Mouse (Mus musculus): ENCODE data around the gene Rps6ka5. TPM values are rescaled to one million over a fixed set of nuclear protein-coding genes. Genes with fewer than 3 reads are reported as not detected.
A peak's percentile ranks its signal among the peaks of the same experiment; 100 is the strongest.

Gene Rps6ka5
- polyA plus RNA-seq, 1 experiment from 2014 or later, result 5.8 TPM

- WGBS, result 71% methylated on average over 5 of the region's 5 CpGs
- peaks cover 32 to 46% of the 10 kb centered on the region in 2 experiments for H3K4me1 ChIP-seq (ENCODE audit: control insufficient read depth in 2 of 2, insufficient read depth in 2 of 2, low read length in 2 of 2)
- no peak for ATAC-seq (ENCODE audit: insufficient number of reproducible peaks, insufficient read depth, low FRiP score, low read depth)
- H3K27ac ChIP-seq (replicated peaks in 1 of 2; ENCODE audit: control insufficient read depth in 1 of 2, insufficient read depth in 1 of 2, low read depth in 2 of 2, low read length in 2 of 2), result peak overlapping the region; percentile 10 to 79; a peak in 3 of 4 replicates
- H3K9ac ChIP-seq (ENCODE audit: low read length), result no peak overlapping the region
- H3K9me3 ChIP-seq (ENCODE audit: control insufficient read depth, low read length), result no peaks in the 10 kb centered on the region
- no peak overlapping the region for H3K4me3 ChIP-seq (ENCODE audit: control insufficient read depth in 1 of 2, insufficient read depth in 1 of 2, low read depth in 1 of 2, low read length in 2 of 2)
- H3K36me3 ChIP-seq (ENCODE audit: control insufficient read depth, insufficient read depth, low read length), result no peaks in the 10 kb centered on the region
- no peaks in the 10 kb centered on the region for H3K27me3 ChIP-seq (ENCODE audit: control insufficient read depth, insufficient read depth, low read length)
- H3K4me2 ChIP-seq (ENCODE audit: low read length), result no peak overlapping the region
Measured at GRCm38 (mm10) chr12:100530871-100531270, 195.9 kb downstream of the Rps6ka5 start.

DNA sequence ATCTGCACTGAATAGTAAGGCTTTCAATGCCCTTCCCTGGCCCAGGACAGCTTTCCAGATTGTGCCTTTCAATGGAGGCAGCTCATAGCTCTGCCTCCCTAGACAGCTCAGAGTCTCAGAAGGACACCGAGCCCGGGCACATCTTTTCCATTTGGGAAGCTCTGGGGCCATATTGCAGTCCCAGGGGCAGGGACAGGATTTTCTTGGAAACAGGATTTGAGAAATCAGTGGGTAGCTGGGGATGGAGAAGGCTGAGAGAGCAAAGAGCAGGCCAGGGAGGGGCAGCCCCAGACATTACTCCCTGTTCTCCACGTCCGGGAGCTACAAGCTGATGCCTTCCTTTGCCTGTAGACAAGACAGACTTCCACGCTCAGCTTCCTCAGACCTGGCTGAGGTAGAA, 197.1 kb downstream of the Rps6ka5 start:
- no peaks in the 10 kb centered on the region for H3K9me3 ChIP-seq (ENCODE audit: control insufficient read depth, low read length)
- no peaks in the 10 kb centered on the region for H3K36me3 ChIP-seq (ENCODE audit: control insufficient read depth, insufficient read depth, low read length)
- H3K4me2 ChIP-seq (ENCODE audit: low read length), result no peak overlapping the region
- 72% methylated on average over 5 of the region's 5 CpGs for WGBS
- peak overlapping the region; percentile 8 to 79; a peak in 3 of 4 replicates for H3K27ac ChIP-seq (replicated peaks in 1 of 2; ENCODE audit: control insufficient read depth in 1 of 2, insufficient read depth in 1 of 2, low read depth in 2 of 2, low read length in 2 of 2)
- H3K4me3 ChIP-seq (ENCODE audit: control insufficient read depth in 1 of 2, insufficient read depth in 1 of 2, low read depth in 1 of 2, low read length in 2 of 2), result no peak overlapping the region
- no peak overlapping the region for H3K9ac ChIP-seq (ENCODE audit: low read length)
- peaks cover 30 to 43% of the 10 kb centered on the region in 2 experiments for H3K4me1 ChIP-seq (ENCODE audit: control insufficient read depth in 2 of 2, insufficient read depth in 2 of 2, low read length in 2 of 2)
- ATAC-seq (ENCODE audit: insufficient number of reproducible peaks, insufficient read depth, low FRiP score, low read depth), result no peak
- no peaks in the 10 kb centered on the region for H3K27me3 ChIP-seq (ENCODE audit: control insufficient read depth, insufficient read depth, low read length)

DNA sequence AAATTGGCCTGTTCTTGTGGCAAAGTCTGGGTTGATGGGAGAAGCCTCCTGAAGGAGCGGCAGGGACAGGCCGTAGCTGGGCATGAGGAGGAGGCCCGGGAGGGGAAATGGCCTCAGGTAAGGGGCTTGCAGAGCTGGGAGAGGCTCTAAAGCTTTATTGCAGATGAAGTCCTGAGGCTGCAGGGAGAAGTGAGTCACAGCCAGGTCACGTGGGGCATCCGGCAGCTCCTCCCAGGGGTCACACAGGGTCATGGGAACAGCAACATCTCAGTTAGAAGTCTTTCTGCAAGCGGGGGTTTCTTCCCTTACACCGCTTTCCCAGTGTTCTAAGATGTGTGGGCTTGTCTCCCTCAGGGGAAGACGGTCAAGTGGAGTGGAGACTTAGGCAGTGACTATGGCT, 197.6 kb downstream of the Rps6ka5 start:
- Histone ChIP-seq H3K9ac (ENCODE audit: low read length) (peak overlapping the region; percentile 55), H3K4me1 (ENCODE audit: control insufficient read depth in 2 of 2, insufficient read depth in 2 of 2, low read length in 2 of 2) (peaks cover 26 to 38% of the 10 kb centered on the region in 2 experiments), H3K27me3 (ENCODE audit: control insufficient read depth, insufficient read depth, low read length) (no peaks in the 10 kb centered on the region), H3K27ac (replicated peaks in 1 of 2; ENCODE audit: control insufficient read depth in 1 of 2, insufficient read depth in 1 of 2, low read depth in 2 of 2, low read length in 2 of 2) (peak overlapping the region; percentile 58 to 79), H3K9me3 (ENCODE audit: control insufficient read depth, low read length) (no peaks in the 10 kb centered on the region), H3K4me3 (ENCODE audit: control insufficient read depth in 1 of 2, insufficient read depth in 1 of 2, low read depth in 1 of 2, low read length in 2 of 2) (no peak overlapping the region), H3K4me2 (ENCODE audit: low read length) (no peak overlapping the region; the same call in 1 of the 2 replicates), H3K36me3 (ENCODE audit: control insufficient read depth, insufficient read depth, low read length) (no peaks in the 10 kb centered on the region)
- ATAC-seq (ENCODE audit: insufficient number of reproducible peaks, insufficient read depth, low FRiP score, low read depth), result 0 out of 2 replicates have a peak, but pooled peaks have one; percentile 12
- WGBS, result 44% methylated on average over 8 of the region's 8 CpGs

GRCm38 (mm10) chr12:100528246-100528645, 198.5 kb downstream of the Rps6ka5 start:
- Histone ChIP-seq H3K4me3 (ENCODE audit: control insufficient read depth in 1 of 2, insufficient read depth in 1 of 2, low read depth in 1 of 2, low read length in 2 of 2) (no peak overlapping the region), H3K4me2 (ENCODE audit: low read length) (peak overlapping the region; percentile 59; the same call in 1 of the 2 replicates), H3K27ac (replicated peaks in 1 of 2; ENCODE audit: control insufficient read depth in 1 of 2, insufficient read depth in 1 of 2, low read depth in 2 of 2, low read length in 2 of 2) (peak overlapping the region; percentile 58 to 79), H3K9ac (ENCODE audit: low read length) (peak overlapping the region; percentile 55), H3K9me3 (ENCODE audit: control insufficient read depth, low read length) (no peaks in the 10 kb centered on the region), H3K36me3 (ENCODE audit: control insufficient read depth, insufficient read depth, low read length) (no peaks in the 10 kb centered on the region), H3K4me1 (ENCODE audit: control insufficient read depth in 2 of 2, insufficient read depth in 2 of 2, low read length in 2 of 2) (peaks cover 21 to 34% of the 10 kb centered on the region in 2 experiments), H3K27me3 (ENCODE audit: control insufficient read depth, insufficient read depth, low read length) (no peaks in the 10 kb centered on the region)
- ATAC-seq (ENCODE audit: insufficient number of reproducible peaks, insufficient read depth, low FRiP score, low read depth), result no peak
- WGBS, result 40% methylated on average over 3 of the region's 3 CpGs

DNA sequence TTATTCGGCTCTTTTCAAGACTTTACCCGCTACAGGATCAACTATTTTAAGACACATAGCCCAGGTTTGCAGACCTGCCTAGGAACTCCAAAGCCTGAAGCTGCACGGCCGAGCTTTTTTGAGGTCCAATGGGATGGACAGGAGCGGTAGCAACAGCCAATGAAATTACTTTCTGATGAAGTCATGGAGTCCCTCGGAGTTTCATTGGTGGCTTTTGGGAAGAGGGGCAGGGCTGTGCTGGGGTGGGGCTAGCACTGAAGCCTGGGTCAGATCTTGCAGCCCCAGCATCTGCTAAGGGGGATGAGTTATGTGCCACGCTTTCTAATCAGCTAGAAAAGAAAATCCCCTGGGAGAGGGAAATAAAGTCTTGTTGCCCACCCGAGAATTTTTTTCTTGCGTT, 199.0 kb downstream of the Rps6ka5 start:
- 4% methylated on average over 9 of the region's 9 CpGs for WGBS
- no peaks in the 10 kb centered on the region for H3K9me3 ChIP-seq (ENCODE audit: control insufficient read depth, low read length)
- H3K27ac ChIP-seq (replicated peaks in 1 of 2; ENCODE audit: control insufficient read depth in 1 of 2, insufficient read depth in 1 of 2, low read depth in 2 of 2, low read length in 2 of 2), result peak overlapping the region; percentile 58 to 79
- H3K4me1 ChIP-seq (ENCODE audit: control insufficient read depth in 2 of 2, insufficient read depth in 2 of 2, low read length in 2 of 2), result peaks cover 19 to 29% of the 10 kb centered on the region in 2 experiments
- peak; percentile 84 for ATAC-seq (ENCODE audit: insufficient number of reproducible peaks, insufficient read depth, low FRiP score, low read depth)
- peak overlapping the region; percentile 59 for H3K4me2 ChIP-seq (ENCODE audit: low read length)
- H3K36me3 ChIP-seq (ENCODE audit: control insufficient read depth, insufficient read depth, low read length), result no peaks in the 10 kb centered on the region
- H3K27me3 ChIP-seq (ENCODE audit: control insufficient read depth, insufficient read depth, low read length), result no peaks in the 10 kb centered on the region
- H3K9ac ChIP-seq (ENCODE audit: low read length), result peak overlapping the region; percentile 55; the same call in 1 of the 2 replicates
- H3K4me3 ChIP-seq (ENCODE audit: control insufficient read depth in 1 of 2, insufficient read depth in 1 of 2, low read depth in 1 of 2, low read length in 2 of 2), result peak overlapping the region in 1 of 2 experiments; percentile 13; a peak in 2 of 4 replicates

GRCm38 (mm10) chr12:100527241-100527640, 199.5 kb downstream of the Rps6ka5 start:
- Histone ChIP-seq H3K27me3 (ENCODE audit: control insufficient read depth, insufficient read depth, low read length) (no peaks in the 10 kb centered on the region), H3K9ac (ENCODE audit: low read length) (peak overlapping the region; percentile 55; the same call in 1 of the 2 replicates), H3K4me1 (ENCODE audit: control insufficient read depth in 2 of 2, insufficient read depth in 2 of 2, low read length in 2 of 2) (peaks cover 16 to 24% of the 10 kb centered on the region in 2 experiments), H3K27ac (replicated peaks in 1 of 2; ENCODE audit: control insufficient read depth in 1 of 2, insufficient read depth in 1 of 2, low read depth in 2 of 2, low read length in 2 of 2) (peak overlapping the region in 1 of 2 experiments; percentile 79; a peak in 1 of 4 replicates), H3K36me3 (ENCODE audit: control insufficient read depth, insufficient read depth, low read length) (no peaks in the 10 kb centered on the region), H3K4me2 (ENCODE audit: low read length) (peak overlapping the region; percentile 59), H3K9me3 (ENCODE audit: control insufficient read depth, low read length) (no peaks in the 10 kb centered on the region), H3K4me3 (ENCODE audit: control insufficient read depth in 1 of 2, insufficient read depth in 1 of 2, low read depth in 1 of 2, low read length in 2 of 2) (peak overlapping the region in 1 of 2 experiments; percentile 13; a peak in 2 of 4 replicates)
- ATAC-seq (ENCODE audit: insufficient number of reproducible peaks, insufficient read depth, low FRiP score, low read depth), result no peak
- 71% methylated on average over 9 of the region's 9 CpGs for WGBS

DNA sequence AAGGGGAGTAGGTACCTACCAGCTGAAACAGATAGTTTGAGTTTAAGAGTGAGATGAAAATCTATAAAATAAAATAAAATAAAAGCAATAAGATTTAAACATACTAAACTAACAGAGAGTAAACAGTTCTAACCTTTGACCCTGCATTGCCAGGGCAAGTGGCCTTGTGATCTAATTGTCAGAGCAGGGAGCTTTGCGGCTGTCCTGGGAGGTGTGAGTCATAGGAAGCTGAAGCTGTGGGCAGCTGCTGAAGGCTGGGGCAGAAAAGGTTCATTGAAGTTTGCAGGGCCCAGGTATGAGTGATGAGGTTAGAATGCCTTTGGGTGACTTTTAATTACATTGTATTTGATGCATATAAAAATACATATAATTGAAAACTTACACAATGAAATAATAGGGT, 200.8 kb downstream of the Rps6ka5 start:
- WGBS, result 41% methylated on average over 1 of the region's 1 CpGs
- no peaks in the 10 kb centered on the region for H3K36me3 ChIP-seq (ENCODE audit: control insufficient read depth, insufficient read depth, low read length)
- no peak for ATAC-seq (ENCODE audit: insufficient number of reproducible peaks, insufficient read depth, low FRiP score, low read depth)

DNA sequence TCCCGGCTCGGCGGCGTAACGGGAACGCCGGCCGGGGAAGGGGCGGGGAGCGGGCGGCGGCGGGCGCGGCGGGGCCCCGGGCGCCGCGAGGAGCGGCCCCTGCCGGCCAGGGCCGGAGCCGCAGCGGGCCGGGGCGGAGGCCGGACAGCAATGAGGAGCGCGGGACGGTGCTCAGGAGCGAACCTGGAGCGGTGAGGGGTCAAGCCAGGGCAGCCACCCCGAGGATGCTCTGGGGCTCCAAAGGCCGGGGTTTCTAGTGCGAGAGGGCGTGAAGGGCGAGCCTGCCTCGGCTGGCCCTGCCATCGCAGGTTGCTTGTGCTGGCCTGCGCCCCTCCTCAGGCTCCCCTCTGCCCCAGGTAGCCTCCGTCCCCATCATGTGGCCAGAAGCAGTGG, 206.0 kb downstream of the Rps6ka5 start, which contains the start of gene Ttc7b:
Gene Ttc7b (minus strand): TSS at position 33 of the 393 bp plus-strand sequence.
- Histone ChIP-seq H3K27me3 (ENCODE audit: control insufficient read depth, insufficient read depth, low read length) (no peaks in the 10 kb centered on the region), H3K9me3 (ENCODE audit: control insufficient read depth, low read length) (no peaks in the 10 kb centered on the region), H3K9ac (ENCODE audit: low read length) (peak within 1 kb of the TSS; percentile 98), H3K4me2 (ENCODE audit: low read length) (peak within 1 kb of the TSS; percentile 91), H3K4me1 (ENCODE audit: control insufficient read depth in 2 of 2, insufficient read depth in 2 of 2, low read length in 2 of 2) (peaks cover 18 to 33% of the 10 kb centered on the region in 2 experiments; a peak in 3 of 4 replicates), H3K36me3 (ENCODE audit: control insufficient read depth, insufficient read depth, low read length) (0 out of 2 replicates have a peak, but pooled peaks cover 1% of the 10 kb centered on the region), H3K27ac (replicated peaks in 1 of 2; ENCODE audit: control insufficient read depth in 1 of 2, insufficient read depth in 1 of 2, low read depth in 2 of 2, low read length in 2 of 2) (peak within 1 kb of the TSS; percentile 53 to 80; a peak in 3 of 4 replicates), H3K4me3 (ENCODE audit: control insufficient read depth in 1 of 2, insufficient read depth in 1 of 2, low read depth in 1 of 2, low read length in 2 of 2) (peak within 1 kb of the TSS; percentile 84 to 94)
- WGBS, result 3% methylated on average over 42 of the region's 42 CpGs
- ATAC-seq (ENCODE audit: insufficient number of reproducible peaks, insufficient read depth, low FRiP score, low read depth), result peak; percentile 69

More for the DNA sequence above, 200.8 kb downstream of the Rps6ka5 start:
- H3K9me3 ChIP-seq (ENCODE audit: control insufficient read depth, low read length), result no peaks in the 10 kb centered on the region
- peaks cover 13 to 18% of the 10 kb centered on the region in 2 experiments for H3K4me1 ChIP-seq (ENCODE audit: control insufficient read depth in 2 of 2, insufficient read depth in 2 of 2, low read length in 2 of 2)
- H3K4me3 ChIP-seq (ENCODE audit: control insufficient read depth in 1 of 2, insufficient read depth in 1 of 2, low read depth in 1 of 2, low read length in 2 of 2), result no peak overlapping the region
- H3K9ac ChIP-seq (ENCODE audit: low read length), result no peak overlapping the region
- H3K27me3 ChIP-seq (ENCODE audit: control insufficient read depth, insufficient read depth, low read length), result no peaks in the 10 kb centered on the region
- H3K4me2 ChIP-seq (ENCODE audit: low read length), result no peak overlapping the region
- no peak overlapping the region for H3K27ac ChIP-seq (replicated peaks in 1 of 2; ENCODE audit: control insufficient read depth in 1 of 2, insufficient read depth in 1 of 2, low read depth in 2 of 2, low read length in 2 of 2)

Measured in heart, embryonic 14.5 days (tissue).